9 mouse cellular contexts compared by ENCODE assay signal in genomic region chr5:103772252-103772651, GRCm38 (mm10).
DNase-seq lines count a peak whose midpoint lies in the region; ATAC-seq and TF ChIP-seq lines count a peak whose summit lies in the region.
"Had no signal": no experiment of that assay in that cellular context is flagged by ENCODE, and none has a peak within 500 bp of the region (broad histone marks: within the 10 kb centered on the region; RNA-seq: fewer than 3 reads in every experiment).

No protein-coding gene starts in this region.

- no peak for TF ChIP-seq CTCF in kidney, postnatal 0 days (IDR thresholded peaks at IDR 0.05; ENCODE audit: low read depth)

- H3K9ac ChIP-seq in intestine, embryonic 15.5 days = no peak overlapping the region
- no peak overlapping the region for H3K9ac ChIP-seq in intestine, embryonic 16.5 days (ENCODE audit: low read depth, low read length)
- H3K9ac ChIP-seq in embryonic facial prominence, embryonic 12.5 days = no peak overlapping the region; the same call in 1 of the 2 replicates
- no peak overlapping the region; the same call in 1 of the 2 replicates for H3K9ac ChIP-seq in kidney, postnatal 0 days (ENCODE audit: low read depth, low read length)
- no peak overlapping the region for H3K9ac ChIP-seq in neural tube, embryonic 12.5 days

- H3K27ac ChIP-seq in intestine, embryonic 15.5 days = no peak overlapping the region
- H3K27ac ChIP-seq in intestine, embryonic 16.5 days (ENCODE audit: low read length) = no peak overlapping the region
- H3K27ac ChIP-seq in embryonic facial prominence, embryonic 12.5 days = peak overlapping the region; percentile 61; the same call in 1 of the 2 replicates
- peak overlapping the region; percentile 92 for H3K27ac ChIP-seq in kidney, postnatal 0 days
- 0 out of 2 replicates have a peak overlapping the region, but pooled peaks have one; percentile 42 for H3K27ac ChIP-seq in neural tube, embryonic 12.5 days

- peak overlapping the region; percentile 40; the same call in 1 of the 2 replicates for H3K4me2 ChIP-seq in intestine, embryonic 15.5 days (replicated peaks)
- H3K4me2 ChIP-seq in intestine, embryonic 16.5 days (ENCODE audit: low read depth, low read length) = no peak overlapping the region
- no peak overlapping the region for H3K4me2 ChIP-seq in embryonic facial prominence, embryonic 12.5 days (replicated peaks)
- H3K4me2 ChIP-seq in kidney, postnatal 0 days (ENCODE audit: low read length) = peak overlapping the region; percentile 51
- H3K4me2 ChIP-seq in neural tube, embryonic 12.5 days (replicated peaks) = peak overlapping the region; percentile 50

- peaks cover 26% of the 10 kb centered on the region for H3K4me1 ChIP-seq in intestine, embryonic 15.5 days (replicated peaks)
- peaks cover 38% of the 10 kb centered on the region for H3K4me1 ChIP-seq in intestine, embryonic 16.5 days (ENCODE audit: control insufficient read depth, insufficient read depth, low read length)
- H3K4me1 ChIP-seq in embryonic facial prominence, embryonic 12.5 days = peaks cover 40% of the 10 kb centered on the region
- peaks cover 55% of the 10 kb centered on the region for H3K4me1 ChIP-seq in kidney, postnatal 0 days (replicated peaks; ENCODE audit: insufficient read depth, low read length)
- peaks cover 41% of the 10 kb centered on the region for H3K4me1 ChIP-seq in neural tube, embryonic 12.5 days

- no peaks in the 10 kb centered on the region for H3K27me3 ChIP-seq in intestine, embryonic 15.5 days (replicated peaks)
- H3K27me3 ChIP-seq in intestine, embryonic 16.5 days (replicated peaks; ENCODE audit: control insufficient read depth, insufficient read depth, low read length) = no peaks in the 10 kb centered on the region
- no peaks in the 10 kb centered on the region for H3K27me3 ChIP-seq in embryonic facial prominence, embryonic 12.5 days
- no peaks in the 10 kb centered on the region for H3K27me3 ChIP-seq in kidney, postnatal 0 days (ENCODE audit: insufficient read depth, low read length)
- no peaks in the 10 kb centered on the region for H3K27me3 ChIP-seq in neural tube, embryonic 12.5 days (replicated peaks)

- H3K9me3 ChIP-seq in intestine, embryonic 15.5 days = no peaks in the 10 kb centered on the region
- H3K9me3 ChIP-seq in intestine, embryonic 16.5 days (ENCODE audit: control insufficient read depth, low read length) = no peaks in the 10 kb centered on the region
- H3K9me3 ChIP-seq in embryonic facial prominence, embryonic 12.5 days = no peaks in the 10 kb centered on the region
- H3K9me3 ChIP-seq in kidney, postnatal 0 days (replicated peaks; ENCODE audit: low read length) = no peaks in the 10 kb centered on the region
- no peaks in the 10 kb centered on the region for H3K9me3 ChIP-seq in neural tube, embryonic 12.5 days

- 35% methylated on average over 4 of the region's 4 CpGs for WGBS in intestine, embryonic 15.5 days
- 31% methylated on average over 4 of the region's 4 CpGs for WGBS in intestine, embryonic 16.5 days
- WGBS in embryonic facial prominence, embryonic 12.5 days = 15% methylated on average over 4 of the region's 4 CpGs
- 10% methylated on average over 4 of the region's 4 CpGs for WGBS in kidney, postnatal 0 days
- WGBS in neural tube, embryonic 12.5 days = 11% methylated on average over 4 of the region's 4 CpGs

- peak; percentile 68 for DNase-seq in kidney, postnatal 0 days (ENCODE audit: low spot score)
- DNase-seq in spleen, adult 12 weeks (ENCODE audit: low spot score) = no peak
- DNase-seq in layer of hippocampus, postnatal 14 days (ENCODE audit: low spot score in 2 of 2) = no peak
- no peak for DNase-seq in urinary bladder, adult 18-20 months (ENCODE audit: low spot score in 2 of 2)
- DNase-seq: right cerebral cortex, postnatal 14 days had no signal

- H3K36me3 ChIP-seq in intestine, embryonic 15.5 days = no peaks in the 10 kb centered on the region
- H3K36me3 ChIP-seq in intestine, embryonic 16.5 days (ENCODE audit: control insufficient read depth, insufficient read depth, low read length) = no peaks in the 10 kb centered on the region
- no peaks in the 10 kb centered on the region for H3K36me3 ChIP-seq in embryonic facial prominence, embryonic 12.5 days
- no peaks in the 10 kb centered on the region for H3K36me3 ChIP-seq in kidney, postnatal 0 days (ENCODE audit: insufficient read depth, low read length)
- H3K36me3 ChIP-seq in neural tube, embryonic 12.5 days = no peaks in the 10 kb centered on the region

- no peak overlapping the region for H3K4me3 ChIP-seq in intestine, embryonic 15.5 days (replicated peaks)
- H3K4me3 ChIP-seq in intestine, embryonic 16.5 days (ENCODE audit: low read length) = no peak overlapping the region
- H3K4me3 ChIP-seq in embryonic facial prominence, embryonic 12.5 days = no peak overlapping the region
- no peak overlapping the region for H3K4me3 ChIP-seq in kidney, postnatal 0 days (replicated peaks; ENCODE audit: low read depth, low read length)
- H3K4me3 ChIP-seq in neural tube, embryonic 12.5 days = no peak overlapping the region

- ATAC-seq in intestine, embryonic 15.5 days = no peak
- no peak for ATAC-seq in intestine, embryonic 16.5 days
- ATAC-seq in embryonic facial prominence, embryonic 12.5 days (ENCODE audit: insufficient number of reproducible peaks, insufficient read depth, low FRiP score, low TSS enrichment) = no peak
- ATAC-seq in kidney, postnatal 0 days (replicated peaks; ENCODE audit: low FRiP score, low read depth) = peak; percentile 71
- ATAC-seq in neural tube, embryonic 12.5 days (ENCODE audit: low FRiP score, low read depth) = 0 out of 2 replicates have a peak, but pooled peaks have one; percentile 8

Comparison
In these comparisons a context has a peak if more than half of its experiments do, and no peak if none do; other contexts are left out.
1. H3K4me2 ChIP-seq: peak in intestine, embryonic 15.5 days (single experiment), kidney, postnatal 0 days (single experiment) and neural tube, embryonic 12.5 days (single experiment); none in intestine, embryonic 16.5 days (single experiment) and embryonic facial prominence, embryonic 12.5 days (single experiment).
2. ATAC-seq: peak in kidney, postnatal 0 days (single experiment) and neural tube, embryonic 12.5 days (single experiment); none in intestine, embryonic 15.5 days (single experiment), intestine, embryonic 16.5 days (single experiment) and embryonic facial prominence, embryonic 12.5 days (single experiment).
3. H3K27ac ChIP-seq: peak in embryonic facial prominence, embryonic 12.5 days (single experiment), kidney, postnatal 0 days (single experiment) and neural tube, embryonic 12.5 days (single experiment); none in intestine, embryonic 15.5 days (single experiment) and intestine, embryonic 16.5 days (single experiment).